Mouse (Mus musculus) forebrain, embryonic 11.5 days (tissue): ENCODE results near the gene 4930470P17Rik. TPM values are rescaled to one million over a fixed set of nuclear protein-coding genes. Genes with fewer than 3 reads are reported as not detected.

Experiments used
- ATAC-seq: fragments of 200-750 bp; cut with Nextera tagmentation; replicated peaks from 2 replicates; pipeline ENCODE4 v1.8.0; 2017; ENCODE audit warnings: moderate TSS enrichment; ENCODE audit not compliant: low FRiP score
- DNase-seq: peaks from one replicate; pipeline ENCODE4 v3.0.0-alpha.2; 2017; ENCODE audit warnings: low spot score
- H3K27ac ChIP-seq: fragments of 300-500 bp; sonication (generic); 2 replicates; pipeline ENCODE4 v1.5.1; 2014; ENCODE audit warnings: low read depth, low read length
- H3K27me3 ChIP-seq: fragments of 300-500 bp; sonication (generic); 2 replicates; pipeline ENCODE4 v1.6.1; 2014; ENCODE audit warnings: mild to moderate bottlenecking, low read length, mixed read lengths; ENCODE audit not compliant: control insufficient read depth, insufficient read depth
- H3K36me3 ChIP-seq: fragments of 300-500 bp; sonication (generic); 2 replicates; pipeline ENCODE4 v1.6.1; 2014; ENCODE audit warnings: mild to moderate bottlenecking, low read length, moderate library complexity, mixed read lengths; ENCODE audit not compliant: control insufficient read depth, insufficient read depth
- H3K4me1 ChIP-seq: fragments of 300-500 bp; sonication (generic); replicated peaks from 2 replicates; pipeline ENCODE4 v1.6.1; 2014; ENCODE audit warnings: low read length, mixed read lengths; ENCODE audit not compliant: control insufficient read depth, insufficient read depth
- H3K4me2 ChIP-seq: fragments of 300-500 bp; sonication (generic); 2 replicates; pipeline ENCODE4 v1.6.1; 2014; ENCODE audit warnings: low read depth, mild to moderate bottlenecking, low read length, moderate library complexity, mixed read lengths; ENCODE audit not compliant: severe bottlenecking
- H3K4me3 ChIP-seq: fragments of 300-500 bp; sonication (generic); 2 replicates; pipeline ENCODE4 v1.5.1; 2014; ENCODE audit warnings: low read depth, low read length
- H3K9ac ChIP-seq: fragments of 300-500 bp; sonication (generic); 2 replicates; pipeline ENCODE4 v1.6.1; 2014; ENCODE audit warnings: low read length
- H3K9me3 ChIP-seq: fragments of 300-500 bp; sonication (generic); 2 replicates; pipeline ENCODE4 v1.6.1; 2016; ENCODE audit warnings: low read length, mixed read lengths; ENCODE audit not compliant: control insufficient read depth
- WGBS: fragments of 180-500 bp; shearing (Covaris S2); extraction: QIAGEN DNeasy Blood & Tissue Kit; methylation state at CpG from one replicate; pipeline ENCODE4 v1.1.7; 2014; 5-methylcytosine and 5-hydroxymethylcytosine counted together
- polyA plus RNA-seq: library from polyadenylated mRNA; unstranded; fragments of >200 nt; fragmentation: Nextera tagmentation; extraction: Ambion mirVana; gene quantifications from 2 replicates; pipeline ENCODE4 v1.2.1, GENCODE M21; 2014

4930470P17Rik gene
- polyA plus RNA-seq = not detected in 2 replicates

DNA sequence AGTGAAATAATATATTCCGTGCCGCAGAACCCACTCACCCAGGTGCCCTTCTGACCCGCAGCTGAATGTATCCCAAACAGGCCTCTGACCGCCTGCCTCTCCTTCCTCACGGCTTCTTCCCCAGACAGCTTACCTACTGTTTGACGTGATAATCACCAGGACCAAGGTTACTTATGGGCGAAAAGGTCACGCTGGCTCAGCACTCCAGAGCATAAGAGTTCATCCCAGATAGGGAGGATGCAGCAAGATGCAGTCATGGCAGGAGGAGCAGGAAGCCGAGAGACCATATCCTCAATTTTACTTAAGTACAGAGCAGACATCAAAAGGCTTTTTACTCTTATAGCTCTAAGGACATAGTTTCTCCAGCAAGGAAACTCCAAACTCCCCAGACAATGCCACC lies at the start of gene 4930470P17Rik:
TSS of gene 4930470P17Rik (minus strand) at position 101 of the 400 bp plus-strand sequence.
- Histone ChIP-seq H3K4me2 (no peak within 1 kb of the TSS), H3K9me3 (no peaks in the 10 kb centered on the region), H3K27me3 (no peaks in the 10 kb centered on the region), H3K36me3 (no peaks in the 10 kb centered on the region), H3K27ac (no peak within 1 kb of the TSS), H3K4me3 (no peak within 1 kb of the TSS), H3K9ac (no peak within 1 kb of the TSS), H3K4me1 (no peaks in the 10 kb centered on the region)
- 80% methylated on average over 9 of the region's 9 CpGs for WGBS
- ATAC-seq (no peak), DNase-seq (no peak)

DNA sequence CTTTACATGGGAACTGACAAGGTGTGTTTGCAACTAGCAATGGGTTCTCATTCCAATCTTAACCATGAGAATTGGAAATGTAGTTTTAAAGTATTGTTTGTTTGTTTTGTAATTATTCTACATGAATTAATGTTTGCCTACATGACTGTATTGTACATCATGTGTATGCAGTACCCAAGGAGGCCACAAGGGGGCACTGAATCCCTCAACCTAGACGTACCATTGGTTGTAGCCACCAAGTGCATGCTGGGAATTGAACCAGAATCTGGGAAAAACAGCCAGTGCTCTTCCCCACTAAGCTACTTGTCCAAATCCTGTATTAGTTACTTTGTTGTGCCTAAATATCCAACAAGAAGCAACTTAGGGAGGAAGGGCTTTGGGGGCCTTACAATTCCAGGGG lies 49.7 kb upstream of the 4930470P17Rik start:
- Histone ChIP-seq H3K27me3 (no peaks in the 10 kb centered on the region), H3K9ac (no peak overlapping the region), H3K4me1 (peaks cover 5% of the 10 kb centered on the region), H3K36me3 (no peaks in the 10 kb centered on the region), H3K4me2 (no peak overlapping the region), H3K4me3 (no peak overlapping the region), H3K27ac (no peak overlapping the region), H3K9me3 (no peaks in the 10 kb centered on the region)
- ATAC-seq (no peak), DNase-seq (no peak)
- 82% methylated on average over 1 of the region's 1 CpGs for WGBS

DNA sequence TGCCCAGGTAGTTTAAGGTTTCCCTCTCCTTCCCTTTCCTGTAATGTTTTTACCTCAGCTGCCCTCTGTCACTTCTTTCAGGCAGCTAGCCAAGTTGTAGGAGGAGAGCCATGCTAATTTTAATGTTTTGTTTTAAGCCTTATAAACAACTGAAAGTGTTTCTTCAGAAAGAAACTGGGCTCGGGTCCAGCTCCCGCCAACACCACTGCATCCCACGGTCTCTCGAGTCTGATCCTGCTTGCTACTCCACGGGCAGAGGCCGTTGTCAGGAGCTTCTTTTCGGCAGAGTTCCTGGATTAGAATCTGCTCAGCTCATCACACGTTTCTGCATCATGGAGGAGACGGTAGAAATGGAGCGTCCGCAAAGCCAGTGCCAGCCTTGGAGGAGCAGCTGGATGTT lies 46.7 kb upstream of the 4930470P17Rik start:
- ATAC-seq (no peak), DNase-seq (no peak)
- no peak overlapping the region for H3K4me3 ChIP-seq
- no peak overlapping the region for H3K9ac ChIP-seq
- H3K36me3 ChIP-seq = no peaks in the 10 kb centered on the region
- no peak overlapping the region for H3K27ac ChIP-seq
- H3K4me1 ChIP-seq = peaks cover 5% of the 10 kb centered on the region
- no peaks in the 10 kb centered on the region for H3K9me3 ChIP-seq
- no peak overlapping the region for H3K4me2 ChIP-seq
- H3K27me3 ChIP-seq = no peaks in the 10 kb centered on the region
- 94% methylated on average over 11 of the region's 11 CpGs for WGBS

DNA sequence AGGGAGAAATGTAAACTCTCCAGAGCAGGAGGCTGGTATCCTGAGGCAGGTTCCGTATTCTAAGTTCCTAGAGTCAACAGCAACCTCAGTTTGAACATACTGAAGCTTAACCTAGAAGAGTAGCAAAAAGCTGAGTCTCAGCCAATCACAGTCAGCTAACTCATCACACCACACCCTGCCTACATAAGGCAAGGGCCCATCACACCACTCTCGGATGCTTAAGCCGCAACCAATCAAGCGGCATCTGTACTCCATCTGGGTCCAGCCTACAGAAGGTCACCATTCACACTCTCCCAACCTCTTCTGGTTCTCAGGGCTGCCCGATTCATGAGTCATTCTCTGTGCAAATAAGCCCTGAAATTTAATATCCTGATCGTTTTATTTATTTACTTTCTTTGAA lies 44.4 kb upstream of the 4930470P17Rik start:
- no peak overlapping the region for H3K9ac ChIP-seq
- 97% methylated on average over 6 of the region's 6 CpGs for WGBS
- no peaks in the 10 kb centered on the region for H3K9me3 ChIP-seq

DNA sequence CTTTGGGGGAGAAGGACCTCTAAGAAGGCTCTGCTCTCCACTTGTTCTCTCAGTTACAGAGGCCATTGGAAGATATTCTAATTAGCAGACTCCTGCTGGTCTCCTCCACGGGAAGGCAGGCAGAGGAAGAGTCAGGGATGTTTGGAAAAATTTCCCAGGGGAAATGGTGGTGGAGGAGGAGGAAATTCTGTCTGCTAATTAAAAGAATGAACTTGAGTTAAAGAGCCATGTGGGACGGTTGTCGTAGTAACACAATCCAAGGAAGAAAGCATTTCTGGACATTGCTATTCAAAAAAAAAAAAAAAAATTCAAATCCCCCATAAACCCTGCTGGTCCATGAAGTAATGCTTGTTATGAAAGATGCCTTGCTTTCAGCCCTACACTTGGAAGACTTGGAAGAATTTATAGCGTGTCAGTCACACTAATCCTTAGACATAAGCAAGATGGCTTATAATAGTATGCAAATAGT lies 40.6 kb upstream of the 4930470P17Rik start:
- no peaks in the 10 kb centered on the region for H3K9me3 ChIP-seq
- DNase-seq = no peak
- no peak overlapping the region for H3K4me2 ChIP-seq
- H3K9ac ChIP-seq = no peak overlapping the region
- H3K36me3 ChIP-seq = no peaks in the 10 kb centered on the region
- H3K27ac ChIP-seq = peak overlapping the region; percentile 55; the same call in 1 of the 2 replicates
- peaks cover 5% of the 10 kb centered on the region; the same call in 1 of the 2 replicates for H3K4me1 ChIP-seq
- peak; percentile 80 for ATAC-seq
- WGBS = 20% methylated on average over 4 of the region's 4 CpGs
- no peaks in the 10 kb centered on the region for H3K27me3 ChIP-seq
- H3K4me3 ChIP-seq = no peak overlapping the region

More for the DNA sequence above, 44.4 kb upstream of the 4930470P17Rik start:
- no peaks in the 10 kb centered on the region for H3K36me3 ChIP-seq
- H3K27me3 ChIP-seq = no peaks in the 10 kb centered on the region
- H3K27ac ChIP-seq = no peak overlapping the region
- ATAC-seq (no peak), DNase-seq (no peak)
- H3K4me1 ChIP-seq = peaks cover 3% of the 10 kb centered on the region; the same call in 1 of the 2 replicates
- H3K4me2 ChIP-seq = no peak overlapping the region
- no peak overlapping the region for H3K4me3 ChIP-seq

DNA sequence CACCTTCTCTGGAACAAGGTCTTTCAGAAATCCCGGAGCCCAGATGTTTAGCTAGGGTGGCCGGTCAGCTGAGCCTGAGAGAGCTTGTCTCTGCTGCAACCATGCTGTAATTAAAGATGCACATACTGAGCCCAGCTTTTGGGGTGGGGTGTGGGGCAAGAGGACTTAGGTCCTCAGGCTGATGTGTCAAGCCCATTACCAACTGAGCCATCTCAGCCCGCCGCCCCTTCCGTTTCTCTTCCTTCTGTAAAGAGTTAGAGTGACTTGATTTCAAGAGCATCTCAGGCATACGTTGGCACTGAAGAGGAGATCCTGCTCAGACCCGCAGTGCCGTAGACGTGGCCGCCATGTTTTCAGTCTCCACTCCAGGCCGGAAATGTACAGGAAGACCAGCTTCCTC lies 38.5 kb upstream of the 4930470P17Rik start:
- 88% methylated on average over 11 of the region's 11 CpGs for WGBS
- Histone ChIP-seq H3K36me3 (no peaks in the 10 kb centered on the region), H3K4me3 (no peak overlapping the region), H3K27ac (no peak overlapping the region), H3K9me3 (no peaks in the 10 kb centered on the region), H3K27me3 (no peaks in the 10 kb centered on the region), H3K4me2 (no peak overlapping the region), H3K9ac (no peak overlapping the region), H3K4me1 (peaks cover 5% of the 10 kb centered on the region; the same call in 1 of the 2 replicates)
- DNase-seq (no peak), ATAC-seq (no peak)

DNA sequence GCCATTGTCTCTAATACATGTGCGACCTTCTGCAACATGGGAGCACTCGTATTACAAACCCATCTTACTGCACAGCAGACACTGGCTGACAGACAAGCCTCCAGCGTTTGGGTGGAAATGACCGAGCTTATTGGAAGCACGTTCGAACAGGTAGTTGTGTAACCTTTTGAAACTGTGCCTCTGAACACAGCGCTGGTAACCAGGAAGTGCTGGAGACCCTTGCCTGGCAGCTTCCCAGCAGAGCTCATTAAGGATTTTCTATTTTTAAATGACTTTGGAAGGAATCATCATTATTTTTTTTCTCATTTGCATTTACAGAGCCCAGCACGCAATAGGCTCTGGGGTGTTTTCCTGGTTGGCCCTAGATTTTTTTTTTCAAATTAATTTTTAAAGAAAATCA lies 36.9 kb upstream of the 4930470P17Rik start:
- H3K27ac ChIP-seq = no peak overlapping the region
- ATAC-seq = no peak
- no peaks in the 10 kb centered on the region for H3K9me3 ChIP-seq
- 78% methylated on average over 8 of the region's 8 CpGs for WGBS
- no peak overlapping the region for H3K4me3 ChIP-seq
- H3K27me3 ChIP-seq = no peaks in the 10 kb centered on the region
- peaks cover 7% of the 10 kb centered on the region; the same call in 1 of the 2 replicates for H3K4me1 ChIP-seq
- no peak overlapping the region for H3K4me2 ChIP-seq
- DNase-seq = no peak
- H3K9ac ChIP-seq = no peak overlapping the region
- H3K36me3 ChIP-seq = no peaks in the 10 kb centered on the region

DNA sequence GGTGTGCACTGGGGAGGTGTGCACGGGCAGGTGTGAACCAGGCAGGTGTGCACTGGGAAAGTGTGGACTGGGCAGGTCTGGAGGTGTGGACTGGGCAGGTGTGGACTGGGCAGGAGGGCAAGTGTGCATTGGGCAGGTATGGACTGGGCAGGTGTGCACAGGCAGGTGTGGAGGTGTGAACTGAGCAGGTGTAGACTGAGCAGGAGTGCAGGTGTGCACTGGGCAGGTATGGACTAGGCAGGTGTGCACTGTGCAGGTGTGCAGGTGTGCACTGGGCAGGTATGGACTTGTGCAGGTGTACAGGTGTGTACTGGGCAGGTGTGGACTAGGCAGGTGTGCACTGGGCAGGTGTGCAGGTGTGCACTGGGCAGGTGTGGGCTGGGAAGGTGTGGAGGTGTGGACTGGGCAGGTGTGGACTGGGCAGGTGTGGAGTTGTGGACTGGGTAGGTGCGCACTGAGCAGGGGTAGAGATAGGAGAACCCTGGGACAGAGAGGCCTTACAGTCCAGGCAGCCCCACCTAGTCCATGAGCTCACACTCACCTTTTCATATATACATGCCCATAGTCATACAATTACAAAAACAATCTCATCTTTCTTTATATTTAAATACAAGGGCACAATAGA lies 31.3 kb upstream of the 4930470P17Rik start:
- Histone ChIP-seq H3K36me3 (no peaks in the 10 kb centered on the region), H3K4me1 (0 out of 2 replicates have a peak, but pooled peaks cover 4% of the 10 kb centered on the region), H3K9ac (no peak overlapping the region), H3K27me3 (no peaks in the 10 kb centered on the region), H3K9me3 (peaks cover 5% of the 10 kb centered on the region; the same call in 1 of the 2 replicates), H3K27ac (no peak overlapping the region), H3K4me2 (no peak overlapping the region), H3K4me3 (no peak overlapping the region)
- ATAC-seq (peak; percentile 44), DNase-seq (no peak)
- WGBS = 96% methylated on average over 2 of the region's 2 CpGs

DNA sequence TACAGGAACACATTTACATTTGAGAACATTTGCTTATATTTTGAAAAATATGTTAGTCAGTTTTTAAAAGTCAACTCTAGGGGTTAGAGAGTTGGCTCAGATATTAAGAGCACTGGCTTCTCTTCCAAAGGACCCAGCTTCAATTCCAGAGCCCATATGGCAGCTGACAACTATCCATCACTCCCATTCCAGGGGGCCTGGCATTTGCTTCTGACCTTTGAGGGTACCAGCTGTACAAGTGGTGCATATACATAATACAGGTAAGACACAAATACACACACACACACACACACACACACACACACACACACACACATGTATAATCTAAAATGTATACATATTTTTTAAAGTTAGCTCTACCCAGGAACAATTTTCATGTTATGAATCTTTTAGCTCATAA lies 30.6 kb upstream of the 4930470P17Rik start:
- H3K4me3 ChIP-seq = no peak overlapping the region
- H3K4me2 ChIP-seq = no peak overlapping the region
- no peaks in the 10 kb centered on the region for H3K27me3 ChIP-seq
- H3K9ac ChIP-seq = no peak overlapping the region
- no peaks in the 10 kb centered on the region for H3K36me3 ChIP-seq
- H3K27ac ChIP-seq = no peak overlapping the region
- H3K4me1 ChIP-seq = 0 out of 2 replicates have a peak, but pooled peaks cover 2% of the 10 kb centered on the region
- peaks cover 5% of the 10 kb centered on the region; the same call in 1 of the 2 replicates for H3K9me3 ChIP-seq
- no peak for DNase-seq
- no peak for ATAC-seq
